Mouse (Mus musculus) spleen, adult 2 months (tissue): ENCODE results near the gene Fam241a.

Experiments
- CTCF ChIP-seq: fragments of 200-500 bp; IDR thresholded peaks from 2 replicates; pipeline ENCODE4 v1.5.1; 2011; ENCODE audit warnings: mild to moderate bottlenecking, inconsistent platforms; ENCODE audit not compliant: insufficient read depth, insufficient read length, insufficient replicate concordance; ENCODE audit errors: extremely low read depth
- POLR2A ChIP-seq: fragments of 200-500 bp; IDR thresholded peaks from 2 replicates; pipeline ENCODE4 v1.6.1; 2011; ENCODE audit warnings: low read depth, low read length, inconsistent platforms

GRCm38 (mm10) chr3:127895792-127896541 is at the start of gene Fam241a:
- TF ChIP-seq CTCF (no peak), POLR2A (no peak)
